Mouse (Mus musculus) midbrain, embryonic 15.5 days (tissue): ENCODE results near the gene Ncf4. TPM values are rescaled to one million over a fixed set of nuclear protein-coding genes. Genes with fewer than 3 reads are reported as not detected.
"Not testable (repeated sequence)": the region's sequence is repeated elsewhere in the genome, so short reads cannot be mapped to it uniquely, and the experiment has no call there.

Experiments
- ATAC-seq: fragments of 200-750 bp; cut with Nextera tagmentation; replicated peaks from 2 replicates; pipeline ENCODE4 v1.8.0; 2017; ENCODE audit warnings: moderate TSS enrichment
- H3K27ac ChIP-seq: fragments of 300-500 bp; sonication (generic); 2 replicates; pipeline ENCODE4 v1.5.1; 2015; ENCODE audit warnings: mild to moderate bottlenecking, inconsistent platforms
- H3K27me3 ChIP-seq: fragments of 300-500 bp; sonication (generic); replicated peaks from 2 replicates; pipeline ENCODE4 v1.6.1; 2015; ENCODE audit warnings: inconsistent platforms
- H3K36me3 ChIP-seq: fragments of 300-500 bp; sonication (generic); replicated peaks from 2 replicates; pipeline ENCODE4 v1.6.1; 2015; ENCODE audit warnings: inconsistent platforms
- H3K4me1 ChIP-seq: fragments of 300-500 bp; sonication (generic); 2 replicates; pipeline ENCODE4 v1.6.1; 2015; ENCODE audit warnings: inconsistent platforms
- H3K4me2 ChIP-seq: fragments of 300-500 bp; sonication (generic); 2 replicates; pipeline ENCODE4 v1.6.1; 2015; ENCODE audit warnings: inconsistent platforms, mild to moderate bottlenecking, moderate library complexity
- H3K4me3 ChIP-seq: fragments of 300-500 bp; sonication (generic); 2 replicates; pipeline ENCODE4 v1.5.1; 2015; ENCODE audit warnings: mild to moderate bottlenecking, inconsistent platforms
- H3K9ac ChIP-seq: fragments of 300-500 bp; sonication (generic); 2 replicates; pipeline ENCODE4 v1.6.1; 2015; ENCODE audit warnings: mild to moderate bottlenecking, inconsistent platforms
- H3K9me3 ChIP-seq: fragments of 300-500 bp; sonication (generic); 2 replicates; pipeline ENCODE4 v1.6.1; 2016; ENCODE audit warnings: inconsistent platforms
- WGBS: fragments of 180-500 bp; shearing (Covaris S2); methylation state at CpG from one replicate; pipeline ENCODE4 v1.1.7; 2015; ENCODE audit warnings: mixed read lengths; 5-methylcytosine and 5-hydroxymethylcytosine counted together
- polyA plus RNA-seq: library from polyadenylated mRNA; unstranded; fragments of >200 nt; fragmentation: Nextera tagmentation; extraction: Ambion mirVana; gene quantifications from 2 replicates; pipeline ENCODE4 v1.2.1, GENCODE M21; 2015

Ncf4 gene
- polyA plus RNA-seq, 1 experiment from 2014 or later = 1.5 TPM

DNA sequence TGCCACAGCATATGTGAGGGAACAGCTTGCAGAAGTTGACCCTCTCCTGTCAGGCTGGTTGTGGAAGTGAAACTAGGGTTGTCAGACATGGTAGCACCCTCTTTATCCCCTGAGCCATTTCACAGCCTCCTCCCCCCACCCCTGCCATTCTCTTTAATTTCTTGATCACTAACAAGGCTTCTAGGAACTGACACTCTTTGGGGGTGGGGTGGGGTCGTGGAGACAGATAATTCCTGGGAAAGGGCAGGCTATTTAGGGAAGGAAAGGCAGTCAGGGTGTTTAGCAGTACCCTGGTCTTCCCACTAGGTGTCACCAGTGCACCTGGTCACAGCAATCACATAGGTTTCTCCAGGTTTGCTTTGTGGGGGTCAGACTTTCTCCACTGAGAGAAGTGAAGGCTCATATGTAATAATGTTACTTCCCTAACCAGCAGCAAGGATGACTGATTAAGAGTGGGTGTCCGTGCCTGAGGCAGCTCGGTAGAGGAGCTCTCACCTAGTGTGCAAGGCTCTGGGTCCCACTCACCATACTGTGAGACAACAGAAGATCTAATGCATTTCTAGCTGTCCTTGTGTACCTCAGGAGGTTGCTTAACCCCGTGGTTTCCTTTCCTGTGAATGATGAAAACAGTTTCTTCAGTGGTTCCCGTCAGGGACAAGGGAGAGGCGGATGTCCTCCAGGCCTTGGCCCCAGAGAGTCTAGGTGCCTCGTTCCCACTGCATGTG, 12.9 kb downstream of the Ncf4 start:
- WGBS = 44% methylated on average over 7 of the region's 7 CpGs
- Histone ChIP-seq H3K27ac (no peak overlapping the region), H3K4me3 (no peak overlapping the region), H3K9ac (no peak overlapping the region), H3K27me3 (0 out of 2 replicates have a peak, but pooled peaks cover 6% of the 10 kb centered on the region), H3K9me3 (no peaks in the 10 kb centered on the region), H3K36me3 (no peaks in the 10 kb centered on the region), H3K4me1 (no peaks in the 10 kb centered on the region), H3K4me2 (no peak overlapping the region)
- no peak for ATAC-seq

DNA sequence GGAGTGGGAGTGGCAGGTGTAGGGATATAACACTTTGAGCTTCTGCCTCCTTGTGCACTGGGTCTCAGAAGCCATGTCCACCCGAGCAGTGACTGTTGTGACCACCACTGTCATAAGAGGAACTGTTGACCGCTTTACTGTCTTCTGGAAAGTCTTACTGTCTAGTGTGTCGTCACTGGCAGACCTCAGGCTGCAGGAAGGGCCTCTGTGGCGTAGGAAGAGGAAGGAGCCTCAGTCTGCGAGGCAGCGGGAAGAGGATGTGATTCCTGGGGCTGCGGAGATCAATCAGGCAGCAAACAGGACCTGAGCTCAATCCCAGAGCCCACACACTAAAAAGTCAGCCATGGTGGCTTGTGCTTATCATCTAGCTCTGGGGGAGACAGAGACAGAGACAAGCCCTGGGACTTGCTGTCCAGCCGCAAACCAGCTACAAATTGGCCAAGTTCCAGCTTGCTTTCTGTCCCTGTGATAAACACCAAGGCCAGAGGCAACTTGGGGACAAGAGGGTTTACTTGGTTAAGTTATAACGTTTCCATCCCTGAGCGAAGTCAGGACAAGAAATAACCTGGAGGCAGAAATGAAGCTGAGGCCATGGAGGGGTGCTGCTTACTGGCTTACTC, 13.8 kb downstream of the Ncf4 start:
- Histone ChIP-seq H3K9ac (no peak overlapping the region), H3K36me3 (no peaks in the 10 kb centered on the region), H3K4me1 (0 out of 2 replicates have a peak, but pooled peaks cover 6% of the 10 kb centered on the region), H3K27ac (no peak overlapping the region), H3K27me3 (0 out of 2 replicates have a peak, but pooled peaks cover 6% of the 10 kb centered on the region), H3K4me3 (no peak overlapping the region), H3K4me2 (no peak overlapping the region), H3K9me3 (no peaks in the 10 kb centered on the region)
- 78% methylated on average over 10 of the region's 10 CpGs for WGBS
- ATAC-seq = no peak

DNA sequence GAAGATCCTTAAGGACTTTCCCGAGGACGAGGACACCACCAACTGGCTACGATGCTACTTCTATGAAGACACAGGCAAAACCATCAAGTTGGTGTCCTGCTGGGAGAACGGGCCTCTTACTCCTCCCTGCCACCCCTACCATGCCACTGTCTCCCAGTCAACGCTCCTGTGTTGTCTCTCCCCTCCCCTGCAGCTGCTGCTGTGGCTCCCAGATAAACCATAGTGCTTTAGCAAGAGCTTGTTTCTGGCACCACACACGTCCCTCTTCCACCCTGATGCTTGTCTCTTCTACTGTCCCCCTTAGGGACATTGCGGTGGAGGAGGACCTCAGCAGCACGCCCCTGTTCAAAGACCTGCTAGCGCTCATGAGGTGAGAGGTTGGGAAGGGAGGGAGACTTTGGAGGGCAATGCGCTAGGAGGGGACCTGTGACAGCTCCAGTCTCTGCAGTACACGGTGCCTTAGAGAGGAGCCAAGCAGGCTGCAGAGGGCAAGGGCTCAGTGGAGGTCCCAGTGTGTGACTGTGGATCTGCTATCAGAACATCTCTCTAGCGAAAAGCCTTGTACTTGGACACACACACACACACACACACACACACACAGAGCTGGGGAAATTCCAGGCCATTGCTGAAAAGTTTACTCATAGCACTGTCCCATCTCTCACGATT, 16.2 kb downstream of the Ncf4 start:
- no peaks in the 10 kb centered on the region for H3K36me3 ChIP-seq
- H3K27me3 ChIP-seq = no peaks in the 10 kb centered on the region
- H3K9ac ChIP-seq = no peak overlapping the region
- no peaks in the 10 kb centered on the region for H3K9me3 ChIP-seq
- 80% methylated on average over 13 of the region's 13 CpGs for WGBS
- no peak overlapping the region for H3K4me3 ChIP-seq
- no peak for ATAC-seq
- H3K4me1 ChIP-seq = 0 out of 2 replicates have a peak, but pooled peaks cover 6% of the 10 kb centered on the region
- no peak overlapping the region for H3K27ac ChIP-seq
- no peak overlapping the region for H3K4me2 ChIP-seq

GRCm38 (mm10) chr15:78263286-78263685, 18.7 kb downstream of the Ncf4 start:
- ATAC-seq = no peak
- Histone ChIP-seq H3K9me3 (no peaks in the 10 kb centered on the region), H3K9ac (no peak overlapping the region), H3K4me1 (0 out of 2 replicates have a peak, but pooled peaks cover 6% of the 10 kb centered on the region), H3K4me2 (no peak overlapping the region), H3K36me3 (no peaks in the 10 kb centered on the region), H3K4me3 (no peak overlapping the region), H3K27me3 (no peaks in the 10 kb centered on the region), H3K27ac (no peak overlapping the region)
- WGBS = 59% methylated on average over 3 of the region's 3 CpGs

DNA sequence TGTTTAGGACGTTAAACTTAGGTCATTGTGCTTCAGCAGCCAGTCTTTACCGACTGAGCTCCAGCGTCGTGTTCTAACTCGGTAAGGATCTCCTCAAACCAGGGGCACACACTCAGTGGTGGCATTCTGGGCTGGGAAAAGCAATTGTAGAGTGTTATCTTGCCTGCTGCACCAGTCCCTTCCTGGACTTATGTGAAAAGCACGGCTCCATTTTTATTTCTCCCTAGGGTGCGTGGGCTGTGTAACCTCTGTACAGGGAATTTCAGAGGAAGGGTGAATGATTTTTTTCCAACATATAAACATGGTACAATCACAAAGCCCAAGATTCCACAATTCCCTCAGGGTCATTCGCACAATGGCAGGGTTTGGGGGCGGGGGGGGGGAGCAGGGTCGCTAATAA, 22.8 kb downstream of the Ncf4 start:
- Histone ChIP-seq H3K36me3 (no peaks in the 10 kb centered on the region), H3K9ac (no peak overlapping the region), H3K27me3 (no peaks in the 10 kb centered on the region), H3K4me1 (0 out of 2 replicates have a peak, but pooled peaks cover 6% of the 10 kb centered on the region), H3K4me2 (no peak overlapping the region), H3K9me3 (0 out of 2 replicates have a peak, but pooled peaks cover 3% of the 10 kb centered on the region), H3K4me3 (no peak overlapping the region), H3K27ac (no peak overlapping the region)
- ATAC-seq = no peak
- WGBS = 86% methylated on average over 10 of the region's 10 CpGs

- Histone ChIP-seq H3K36me3 (no peaks in the 10 kb centered on the region), H3K4me2 (no peak overlapping the region), H3K9me3 (0 out of 2 replicates have a peak, but pooled peaks cover 3% of the 10 kb centered on the region), H3K27ac (no peak overlapping the region), H3K4me3 (no peak overlapping the region), H3K4me1 (0 out of 2 replicates have a peak, but pooled peaks cover 4% of the 10 kb centered on the region), H3K27me3 (no peaks in the 10 kb centered on the region), H3K9ac (no peak overlapping the region)
- ATAC-seq = no peak
- WGBS = 82% methylated on average over 4 of the region's 4 CpGs
Measured at GRCm38 (mm10) chr15:78267865-78268264, 23.3 kb downstream of the Ncf4 start.

DNA sequence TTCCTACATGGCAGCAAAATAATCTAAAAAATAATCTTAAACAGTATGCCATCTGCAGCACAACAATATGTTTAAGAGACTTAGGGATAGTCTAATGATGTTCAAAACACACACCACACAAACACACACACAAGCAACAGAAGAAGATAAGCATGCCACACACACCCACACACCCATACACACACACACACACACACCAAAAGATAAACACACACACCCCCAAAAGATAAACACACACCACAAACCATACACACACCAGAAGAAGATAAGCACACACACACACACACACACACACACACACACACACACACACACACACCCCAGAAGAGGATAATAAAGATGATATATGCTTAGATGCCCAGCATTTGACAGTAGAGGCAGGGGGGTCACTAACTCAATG, 26.6 kb downstream of the Ncf4 start:
- no peak overlapping the region for H3K27ac ChIP-seq
- no peak for ATAC-seq

GRCm38 (mm10) chr15:78278308-78278707, 33.7 kb downstream of the Ncf4 start:
- no peak overlapping the region for H3K4me3 ChIP-seq
- H3K9ac ChIP-seq = no peak overlapping the region
- H3K27ac ChIP-seq = no peak overlapping the region
- no peaks in the 10 kb centered on the region for H3K9me3 ChIP-seq
- ATAC-seq = no peak
- WGBS = 90% methylated on average over 2 of the region's 2 CpGs
- no peaks in the 10 kb centered on the region for H3K36me3 ChIP-seq
- H3K27me3 ChIP-seq = no peaks in the 10 kb centered on the region
- no peaks in the 10 kb centered on the region for H3K4me1 ChIP-seq
- H3K4me2 ChIP-seq = no peak overlapping the region

More for the DNA sequence above, 26.6 kb downstream of the Ncf4 start:
- Histone ChIP-seq H3K27me3 (no peaks in the 10 kb centered on the region), H3K9me3 (0 out of 2 replicates have a peak, but pooled peaks cover 3% of the 10 kb centered on the region), H3K4me3 (no peak overlapping the region), H3K4me1 (no peaks in the 10 kb centered on the region), H3K4me2 (no peak overlapping the region), H3K9ac (no peak overlapping the region), H3K36me3 (no peaks in the 10 kb centered on the region)

DNA sequence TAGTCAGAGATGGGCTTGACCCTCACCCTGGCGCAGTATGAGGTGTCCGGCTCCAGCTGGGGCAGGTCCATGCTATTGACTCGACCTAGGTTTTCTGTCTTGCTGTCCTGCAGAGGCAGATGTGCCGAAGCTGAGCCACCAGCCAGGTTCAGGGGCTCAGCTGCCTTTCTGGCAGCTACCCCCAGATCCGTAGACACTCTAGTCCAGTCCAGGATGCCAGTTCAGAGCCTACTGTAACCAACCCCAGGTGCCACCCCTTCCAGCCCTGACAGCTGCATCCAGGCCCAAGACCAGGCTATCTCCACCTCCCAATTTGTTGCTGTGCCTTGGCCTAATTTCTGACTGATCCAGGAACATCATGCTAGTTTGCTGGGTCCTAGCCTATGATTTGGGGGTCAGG, 43.3 kb downstream of the Ncf4 start:
- WGBS = 85% methylated on average over 5 of the region's 5 CpGs
- no peaks in the 10 kb centered on the region for H3K9me3 ChIP-seq
- no peak overlapping the region for H3K9ac ChIP-seq
- no peaks in the 10 kb centered on the region for H3K27me3 ChIP-seq
- no peak overlapping the region for H3K4me3 ChIP-seq
- no peaks in the 10 kb centered on the region for H3K36me3 ChIP-seq
- no peaks in the 10 kb centered on the region; the same call in 1 of the 2 replicates for H3K4me1 ChIP-seq
- ATAC-seq = no peak
- no peak overlapping the region for H3K4me2 ChIP-seq
- no peak overlapping the region for H3K27ac ChIP-seq

DNA sequence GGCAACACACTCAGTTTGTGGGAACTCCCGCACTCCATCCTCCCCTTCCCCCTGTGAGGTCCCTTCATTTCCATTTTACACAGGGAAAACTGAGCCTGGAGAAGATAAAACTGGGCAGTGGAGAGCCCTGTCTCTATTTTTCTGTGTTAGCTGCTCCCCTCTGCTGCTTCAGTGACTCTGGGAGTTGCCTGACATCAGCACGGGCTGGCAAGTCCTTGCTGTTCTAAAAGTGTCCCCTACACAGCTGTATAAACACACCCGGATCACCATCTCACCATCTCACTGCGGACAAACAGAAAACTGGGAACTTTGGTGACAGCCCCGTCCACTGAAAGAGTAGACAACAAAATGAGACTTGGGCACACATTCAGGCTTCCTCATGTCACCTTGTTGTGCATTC, 45.2 kb downstream of the Ncf4 start:
- not testable (repeated sequence) for H3K4me2 ChIP-seq, H3K4me3 ChIP-seq, H3K27me3 ChIP-seq, ATAC-seq, H3K36me3 ChIP-seq, H3K9me3 ChIP-seq, H3K9ac ChIP-seq, H3K4me1 ChIP-seq, H3K27ac ChIP-seq
- WGBS = 84% methylated on average over 5 of the region's 5 CpGs

DNA sequence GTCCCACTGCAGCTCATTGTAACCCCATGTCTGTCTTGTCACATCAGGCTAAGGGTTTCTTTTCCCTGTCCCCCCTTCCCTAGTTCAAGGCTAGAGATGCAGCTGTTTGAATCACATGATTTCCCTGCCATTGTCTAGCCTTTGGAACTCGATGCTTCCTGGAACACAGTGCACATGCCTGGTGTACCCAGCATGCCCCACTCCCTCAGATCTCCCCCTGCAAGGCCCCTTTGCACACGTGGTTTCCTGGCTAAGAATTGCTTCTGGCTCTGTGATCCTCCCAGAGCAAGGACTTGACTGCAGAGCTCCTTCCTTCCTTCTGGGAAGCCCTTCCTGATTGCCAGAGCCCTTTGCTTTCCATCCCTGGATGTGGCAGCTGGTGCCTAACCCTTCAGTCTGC, 48.6 kb downstream of the Ncf4 start:
- not testable (repeated sequence) for H3K27ac ChIP-seq, H3K27me3 ChIP-seq, H3K4me2 ChIP-seq, H3K9ac ChIP-seq, H3K4me1 ChIP-seq, H3K9me3 ChIP-seq, ATAC-seq, H3K36me3 ChIP-seq, H3K4me3 ChIP-seq
- 13% methylated on average over 2 of the region's 2 CpGs for WGBS

DNA sequence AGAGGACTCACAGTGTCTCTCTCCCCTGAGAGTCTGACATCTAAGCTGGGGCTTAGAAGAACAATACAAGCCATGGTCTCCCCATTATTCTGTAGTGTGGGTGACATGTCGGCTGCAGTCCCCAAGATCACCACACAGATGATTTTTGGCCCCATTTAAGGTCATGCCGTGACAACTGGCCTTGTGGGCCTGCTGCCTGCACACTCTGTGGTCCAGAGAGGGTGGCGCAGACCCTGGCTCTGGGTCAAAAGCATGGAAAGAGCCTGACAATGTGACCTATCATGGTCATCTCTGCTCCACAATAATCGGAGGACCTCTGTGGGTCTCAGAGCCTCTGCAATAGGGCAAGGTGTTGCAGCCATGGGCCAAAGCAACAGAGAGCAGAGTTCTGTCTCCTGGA, 49.1 kb downstream of the Ncf4 start:
- no peak overlapping the region for H3K27ac ChIP-seq
- ATAC-seq = no peak
- H3K4me1 ChIP-seq = no peaks in the 10 kb centered on the region; the same call in 1 of the 2 replicates

More for the DNA sequence above, 49.1 kb downstream of the Ncf4 start:
- WGBS = 80% methylated on average over 4 of the region's 4 CpGs
- Histone ChIP-seq H3K4me2 (no peak overlapping the region), H3K9me3 (no peaks in the 10 kb centered on the region), H3K27me3 (no peaks in the 10 kb centered on the region), H3K4me3 (no peak overlapping the region), H3K36me3 (no peaks in the 10 kb centered on the region), H3K9ac (no peak overlapping the region)
